ENCODE assay signal across 10 mouse cellular contexts in the genomic region with DNA sequence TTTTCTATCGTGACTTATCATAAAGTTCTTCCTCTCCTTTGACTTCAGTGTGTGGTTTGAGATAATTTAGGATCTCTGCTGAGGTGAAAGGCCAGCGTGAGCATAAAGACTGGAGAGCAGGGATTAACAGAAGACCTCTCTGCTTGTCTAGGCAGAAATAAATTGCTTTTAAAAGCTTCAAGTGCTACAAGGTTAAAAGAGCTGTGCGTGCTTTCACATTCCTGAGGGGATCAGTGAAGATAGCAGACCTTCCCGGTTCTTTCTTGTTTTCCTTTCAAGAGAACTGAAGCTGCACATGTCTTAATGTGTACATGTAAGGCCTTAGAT. TPM values are rescaled to one million over a fixed set of nuclear protein-coding genes. Genes with fewer than 3 reads are reported as not detected.
DNase-seq lines count a peak whose midpoint lies in the region; ATAC-seq and TF ChIP-seq lines count a peak whose summit lies in the region.
"Had no signal": no experiment of that assay in that cellular context is flagged by ENCODE, and none has a peak within 500 bp of the region (broad histone marks: within the 10 kb centered on the region; RNA-seq: fewer than 3 reads in every experiment).

No protein-coding gene starts in this region.

- TF ChIP-seq EP300 in stomach, postnatal 0 days (optimal IDR thresholded peaks at IDR 0.05), result no peak

- H3K27ac ChIP-seq in limb, embryonic 14.5 days (replicated peaks; ENCODE audit: low read depth, low read length), result no peak overlapping the region
- peak overlapping the region; percentile 91 for H3K27ac ChIP-seq in stomach, postnatal 0 days (replicated peaks)

- no peak for TF ChIP-seq CTCF in stomach, postnatal 0 days (IDR thresholded peaks at IDR 0.05; ENCODE audit: low read depth)

- WGBS in limb, embryonic 14.5 days, result 5% methylated on average over 4 of the region's 4 CpGs
- WGBS in stomach, postnatal 0 days, result 8% methylated on average over 4 of the region's 4 CpGs

- ATAC-seq in limb, embryonic 14.5 days (ENCODE audit: low FRiP score, low read depth), result no peak
- ATAC-seq in stomach, postnatal 0 days (ENCODE audit: low FRiP score, low TSS enrichment), result no peak
- no peak for ATAC-seq in erythroid progenitor cell, adult 5-6 weeks (replicated peaks; ENCODE audit: low FRiP score, poor library complexity, severe bottlenecking)
- no peak for ATAC-seq in granulocyte monocyte progenitor cell, adult 5-6 weeks (replicated peaks; ENCODE audit: poor library complexity, severe bottlenecking)

- H3K27me3 ChIP-seq in limb, embryonic 14.5 days (ENCODE audit: control insufficient read depth, insufficient read depth, low read length), result no peaks in the 10 kb centered on the region
- H3K27me3 ChIP-seq in stomach, postnatal 0 days (ENCODE audit: control insufficient read depth, insufficient read depth, low read length), result no peaks in the 10 kb centered on the region

- no peak for TF ChIP-seq POLR2A in limb, embryonic 14.5 days (IDR thresholded peaks at IDR 0.05; ENCODE audit: borderline replicate concordance, extremely low read depth, insufficient read depth, insufficient read length)

- H3K4me2 ChIP-seq in limb, embryonic 14.5 days (replicated peaks; ENCODE audit: low read depth, low read length, severe bottlenecking), result peak overlapping the region; percentile 72
- H3K4me2 ChIP-seq in stomach, postnatal 0 days (replicated peaks; ENCODE audit: low read depth), result peak overlapping the region; percentile 61

- H3K36me3 ChIP-seq in limb, embryonic 14.5 days (ENCODE audit: control insufficient read depth, insufficient read depth, low read length), result no peaks in the 10 kb centered on the region
- H3K36me3 ChIP-seq in stomach, postnatal 0 days (ENCODE audit: control insufficient read depth, insufficient read depth, low read length), result no peaks in the 10 kb centered on the region

- peak overlapping the region; percentile 85 for H3K9ac ChIP-seq in limb, embryonic 14.5 days (ENCODE audit: low read depth, low read length, severe bottlenecking)
- H3K9ac ChIP-seq in stomach, postnatal 0 days (ENCODE audit: low read length), result peak overlapping the region; percentile 90

- peak; percentile 53 for DNase-seq in embryo, embryonic 10 days (ENCODE audit: low spot score)
- no peak for DNase-seq in embryo, embryonic 9.5 days (ENCODE audit: extremely low spot score)
- peak; percentile 34 for DNase-seq in retina, embryonic 14.5 days (ENCODE audit: low spot score)
- no peak for DNase-seq in retina, postnatal 1 day
- DNase-seq in limb, embryonic 14.5 days (ENCODE audit: low spot score), result no peak
- DNase-seq in stomach, postnatal 0 days (ENCODE audit: low spot score), result no peak
- DNase-seq: B cell, adult 2 months; cerebellum, adult 8-10 months had no signal

- H3K4me3 ChIP-seq in limb, embryonic 14.5 days (replicated peaks; ENCODE audit: low read length), result peak overlapping the region; percentile 91
- peak overlapping the region; percentile 95 for H3K4me3 ChIP-seq in stomach, postnatal 0 days (ENCODE audit: low read depth, low read length)

- H3K4me1 ChIP-seq in limb, embryonic 14.5 days (ENCODE audit: control insufficient read depth, insufficient read depth, low read length), result peaks cover 28% of the 10 kb centered on the region
- H3K4me1 ChIP-seq in stomach, postnatal 0 days (replicated peaks; ENCODE audit: control insufficient read depth, insufficient read depth), result peaks cover 9% of the 10 kb centered on the region; the same call in 1 of the 2 replicates

- no peaks in the 10 kb centered on the region for H3K9me3 ChIP-seq in limb, embryonic 14.5 days (ENCODE audit: control insufficient read depth, low read length)
- no peaks in the 10 kb centered on the region for H3K9me3 ChIP-seq in stomach, postnatal 0 days (ENCODE audit: control insufficient read depth, low read length)

RNA-seq across cellular contexts. Expression of a gene that starts 1.1 kb away (rescaled TPM):
- polyA plus RNA-seq in limb, embryonic 14.5 days (2012; rRNA removed), result 44.9 and 45.5 TPM in 2 replicates
- 45.3 and 53.4 TPM in 2 replicates for polyA plus RNA-seq in limb, embryonic 14.5 days (2014; fragmentation: Nextera tagmentation; extraction: Ambion mirVana)
- polyA plus RNA-seq in stomach, postnatal 0 days (2015; fragmentation: Nextera tagmentation; extraction: Ambion mirVana), result 21.2 and 22.1 TPM in 2 replicates
- total RNA-seq in erythroid progenitor cell, adult 5-6 weeks (2015; ENCODE audit: low replicate concordance), result 2.9 and 4.3 TPM in 2 replicates
- 1.3 and 2.3 TPM in 2 replicates for total RNA-seq in erythroid progenitor cell, adult 5-6 weeks (2017; ENCODE audit: low replicate concordance)
- total RNA-seq in granulocyte monocyte progenitor cell, adult 5-6 weeks (2014; fragmentation: Nextera tagmentation), result 12.8 and 22.5 TPM in 2 replicates
- 16.0 and 19.6 TPM in 2 replicates for total RNA-seq in granulocyte monocyte progenitor cell, adult 5-6 weeks (2017)

RNA-seq across cellular contexts. Expression of a gene that starts 27.4 kb away (rescaled TPM):
- polyA plus RNA-seq in limb, embryonic 14.5 days (2012; rRNA removed), result 16.9 and 22.3 TPM in 2 replicates
- 7.9 and 8.2 TPM in 2 replicates for polyA plus RNA-seq in limb, embryonic 14.5 days (2014; fragmentation: Nextera tagmentation; extraction: Ambion mirVana)
- polyA plus RNA-seq in stomach, postnatal 0 days (2015; fragmentation: Nextera tagmentation; extraction: Ambion mirVana), result 3.0 and 3.3 TPM in 2 replicates
- total RNA-seq in erythroid progenitor cell, adult 5-6 weeks (2015; ENCODE audit: low replicate concordance), result 15.9 and 20.2 TPM in 2 replicates
- total RNA-seq in erythroid progenitor cell, adult 5-6 weeks (2017; ENCODE audit: low replicate concordance), result 17.8 and 23.1 TPM in 2 replicates
- total RNA-seq in granulocyte monocyte progenitor cell, adult 5-6 weeks (2014; fragmentation: Nextera tagmentation), result 31.6 and 33.7 TPM in 2 replicates
- total RNA-seq in granulocyte monocyte progenitor cell, adult 5-6 weeks (2017), result 13.8 and 14.1 TPM in 2 replicates

Comparison
In these comparisons a context has a peak if more than half of its experiments do, and no peak if none do; other contexts are left out.
1. DNase-seq: peak in embryo, embryonic 10 days (single experiment) and retina, embryonic 14.5 days (single experiment); none in embryo, embryonic 9.5 days (single experiment), retina, postnatal 1 day (single experiment), limb, embryonic 14.5 days (single experiment) and stomach, postnatal 0 days (single experiment).